Mouse (Mus musculus) embryonic facial prominence, embryonic 10.5 days (tissue): ENCODE measurements at regions not wholly inside any gene's neighbourhood (a gene's known extent, or its start where the extent isn't known, plus 50 kb on each side); places are given as distances from the start of the nearest gene placed in this dataset.

Experiments used
- DNase-seq: peaks from one replicate; pipeline ENCODE4 v3.0.0-alpha.2; 2017; ENCODE audit warnings: low spot score
- H3K27ac ChIP-seq: fragments of 300-500 bp; sonication (generic); replicated peaks from 2 replicates; pipeline ENCODE4 v1.5.1; 2016; ENCODE audit warnings: mild to moderate bottlenecking
- H3K27me3 ChIP-seq: fragments of 300-500 bp; sonication (generic); replicated peaks from 2 replicates; pipeline ENCODE4 v1.6.1; 2016; ENCODE audit warnings: low read depth, mild to moderate bottlenecking; ENCODE audit not compliant: poor library complexity, severe bottlenecking
- H3K36me3 ChIP-seq: fragments of 300-500 bp; sonication (generic); replicated peaks from 2 replicates; pipeline ENCODE4 v1.6.1; 2016; ENCODE audit warnings: mild to moderate bottlenecking, moderate library complexity
- H3K4me1 ChIP-seq: fragments of 300-500 bp; sonication (generic); 2 replicates; pipeline ENCODE4 v1.6.1; 2016
- H3K4me3 ChIP-seq: fragments of 300-500 bp; sonication (generic); 2 replicates; pipeline ENCODE4 v1.5.1; 2016; ENCODE audit warnings: mild to moderate bottlenecking, moderate library complexity
- H3K9me3 ChIP-seq: fragments of 300-500 bp; sonication (generic); 2 replicates; pipeline ENCODE4 v1.6.1; 2016; ENCODE audit warnings: mild to moderate bottlenecking
- WGBS: fragments of 180-500 bp; shearing (Covaris S2); methylation state at CpG from one replicate; pipeline ENCODE4 v1.1.7; 2016; 5-methylcytosine and 5-hydroxymethylcytosine counted together

DNA sequence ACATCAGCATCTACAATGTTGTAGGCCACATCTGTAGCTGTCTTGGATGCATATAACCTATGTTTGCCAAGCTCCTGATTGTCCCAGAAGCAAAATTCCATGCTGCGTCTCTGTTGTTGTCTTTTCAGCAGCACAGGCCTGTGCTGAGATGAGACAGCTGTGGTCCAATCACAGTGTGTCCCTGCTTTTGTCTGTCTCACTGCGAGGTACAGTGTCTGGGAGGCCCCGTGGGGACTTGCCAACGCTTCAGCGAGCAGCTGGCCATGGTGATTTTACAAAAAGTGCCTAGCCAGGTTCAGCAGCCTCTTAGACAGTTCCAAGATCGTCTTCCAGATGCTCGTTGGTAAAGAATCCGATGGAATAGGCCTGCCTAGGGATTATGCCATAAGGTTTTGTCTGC is 114.6 kb upstream of the Mkln1 start:
- no peaks in the 10 kb centered on the region for H3K36me3 ChIP-seq
- no peaks in the 10 kb centered on the region for H3K27me3 ChIP-seq
- H3K9me3 ChIP-seq, result no peaks in the 10 kb centered on the region
- no peak overlapping the region for H3K4me3 ChIP-seq
- DNase-seq, result no peak
- 76% methylated on average over 8 of the region's 8 CpGs for WGBS
- H3K27ac ChIP-seq, result no peak overlapping the region
- H3K4me1 ChIP-seq, result peaks cover 19% of the 10 kb centered on the region

DNA sequence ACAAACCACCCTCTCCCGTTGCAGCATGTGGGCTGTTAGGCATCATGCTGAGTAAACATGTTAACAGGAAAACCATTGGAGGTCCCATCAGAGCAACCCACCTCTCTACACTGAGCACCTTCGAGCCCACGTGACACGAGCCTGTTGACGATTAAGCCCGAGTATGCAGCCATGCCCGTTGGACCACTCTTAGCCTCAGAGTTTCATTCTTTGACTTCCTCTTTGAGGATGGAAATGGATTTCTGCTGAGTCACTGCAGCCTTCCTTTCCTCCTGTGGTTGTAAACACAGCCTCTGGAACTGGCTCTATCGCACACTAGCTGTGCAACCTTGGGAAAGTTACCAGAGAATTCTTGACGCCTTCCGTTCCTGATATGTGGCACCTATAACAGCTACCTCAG is 114.1 kb upstream of the Mkln1 start:
- peaks cover 22% of the 10 kb centered on the region for H3K4me1 ChIP-seq
- no peaks in the 10 kb centered on the region for H3K36me3 ChIP-seq
- no peak overlapping the region for H3K4me3 ChIP-seq
- H3K27ac ChIP-seq, result no peak overlapping the region
- no peak for DNase-seq
- H3K9me3 ChIP-seq, result no peaks in the 10 kb centered on the region
- H3K27me3 ChIP-seq, result no peaks in the 10 kb centered on the region
- 85% methylated on average over 10 of the region's 10 CpGs for WGBS

DNA sequence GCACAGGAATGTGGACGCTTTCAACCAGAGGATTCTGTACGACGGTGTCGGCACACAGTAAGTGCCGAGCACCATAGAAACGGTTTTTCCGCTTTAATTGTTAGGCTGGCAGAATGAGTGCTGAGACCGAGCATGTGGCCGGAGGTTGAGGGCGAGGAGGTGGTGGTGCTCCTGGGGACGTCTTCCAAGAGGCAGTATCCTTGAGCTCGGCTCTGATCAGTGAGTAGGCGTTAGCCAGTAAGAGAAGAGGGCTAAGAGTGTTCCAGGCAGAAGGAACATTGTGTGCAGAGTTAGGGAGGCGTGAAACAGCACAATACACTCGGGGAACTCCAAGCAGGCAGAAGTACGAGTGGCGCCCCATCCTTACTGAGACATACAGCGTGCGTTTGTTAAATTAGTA is 113.5 kb upstream of the Mkln1 start:
- no peak overlapping the region for H3K4me3 ChIP-seq
- H3K36me3 ChIP-seq, result no peaks in the 10 kb centered on the region
- DNase-seq, result no peak
- H3K4me1 ChIP-seq, result peaks cover 22% of the 10 kb centered on the region
- WGBS, result 90% methylated on average over 19 of the region's 19 CpGs
- no peak overlapping the region for H3K27ac ChIP-seq
- H3K27me3 ChIP-seq, result no peaks in the 10 kb centered on the region
- no peaks in the 10 kb centered on the region for H3K9me3 ChIP-seq

DNA sequence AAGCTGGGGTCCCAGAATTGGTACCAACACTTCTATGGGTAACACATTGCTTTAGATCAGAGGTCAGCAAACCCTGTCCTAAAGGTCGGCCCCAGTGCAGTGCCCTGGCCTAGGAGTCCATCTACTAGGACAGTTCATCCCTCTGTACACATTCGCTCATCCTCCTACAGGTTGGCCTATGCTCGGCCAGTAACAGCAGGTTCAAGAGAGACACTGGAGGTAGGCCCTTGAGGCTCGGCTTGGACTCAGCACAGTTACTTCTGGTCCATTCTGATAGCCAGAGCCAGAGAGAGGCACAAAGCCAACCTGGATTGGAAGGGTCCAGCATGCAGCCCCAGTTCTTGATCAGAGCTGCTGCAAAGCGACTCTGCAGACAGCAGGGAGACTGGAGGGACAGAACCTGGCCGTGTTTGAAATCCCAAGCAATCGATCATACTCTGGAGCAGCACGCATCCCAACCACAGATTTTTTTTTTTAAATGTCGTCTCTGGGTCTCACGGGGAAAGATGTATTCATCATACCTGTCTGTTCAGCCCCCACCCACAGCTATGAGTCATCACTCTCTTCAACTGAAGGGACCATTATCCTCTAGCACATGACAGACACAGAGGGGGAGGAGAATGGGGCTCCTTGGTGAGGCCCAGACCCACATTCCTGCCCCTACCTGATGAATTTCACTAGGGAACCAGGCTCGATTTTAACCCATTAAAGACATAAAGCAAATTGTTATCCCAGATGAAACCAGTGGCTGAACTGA is 112.4 kb upstream of the Mkln1 start:
- Histone ChIP-seq H3K27ac (no peak overlapping the region), H3K4me3 (no peak overlapping the region), H3K36me3 (no peaks in the 10 kb centered on the region), H3K9me3 (no peaks in the 10 kb centered on the region), H3K27me3 (no peaks in the 10 kb centered on the region), H3K4me1 (peaks cover 22% of the 10 kb centered on the region)
- DNase-seq, result no peak
- 88% methylated on average over 11 of the region's 11 CpGs for WGBS

DNA sequence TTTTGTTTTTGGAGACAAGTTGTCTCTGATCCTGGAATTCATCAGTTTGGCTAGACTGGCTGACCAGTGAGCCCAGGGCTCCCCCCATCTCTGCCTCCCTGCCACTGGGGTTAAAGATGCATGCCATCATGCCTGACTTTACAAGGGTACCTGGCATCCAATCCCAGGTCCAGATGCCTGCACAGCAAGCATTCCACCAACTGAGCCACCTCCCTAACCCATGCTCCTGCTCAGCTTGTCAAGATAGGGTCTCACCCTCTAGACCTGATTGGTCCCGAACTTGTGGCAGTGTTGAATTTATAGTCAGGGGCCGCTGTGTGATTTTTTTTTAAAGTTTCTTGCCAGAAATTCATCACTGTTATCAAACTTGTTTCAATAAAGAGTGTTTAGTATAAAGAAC is 111.4 kb upstream of the Mkln1 start:
- H3K27ac ChIP-seq, result no peak overlapping the region
- no peak overlapping the region for H3K4me3 ChIP-seq
- no peaks in the 10 kb centered on the region for H3K27me3 ChIP-seq
- no peak for DNase-seq
- 91% methylated on average over 2 of the region's 2 CpGs for WGBS
- H3K36me3 ChIP-seq, result no peaks in the 10 kb centered on the region
- peaks cover 22% of the 10 kb centered on the region for H3K4me1 ChIP-seq
- no peaks in the 10 kb centered on the region for H3K9me3 ChIP-seq

DNA sequence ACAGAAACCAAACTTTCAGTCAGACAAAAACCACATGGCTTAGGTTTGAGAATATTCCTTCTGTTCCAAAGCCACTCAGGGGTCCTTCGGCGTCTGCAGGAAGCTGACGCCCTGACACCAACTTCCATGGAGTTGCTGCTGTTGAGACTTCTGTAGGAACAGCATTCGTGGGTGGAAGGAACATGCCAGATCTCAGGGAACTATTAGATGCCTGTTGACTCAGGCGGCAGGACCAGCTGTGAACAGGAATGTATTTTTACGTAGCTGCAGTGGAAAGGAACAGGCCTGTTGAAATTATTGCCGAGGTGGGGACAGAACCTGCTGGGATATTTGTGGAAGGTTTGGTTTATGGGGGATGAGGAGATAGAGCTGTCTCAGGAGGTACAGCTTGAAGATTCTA is 110.8 kb upstream of the Mkln1 start:
- WGBS, result 66% methylated on average over 7 of the region's 7 CpGs
- no peak for DNase-seq
- Histone ChIP-seq H3K4me1 (peaks cover 22% of the 10 kb centered on the region), H3K27me3 (no peaks in the 10 kb centered on the region), H3K36me3 (no peaks in the 10 kb centered on the region), H3K9me3 (no peaks in the 10 kb centered on the region), H3K27ac (no peak overlapping the region), H3K4me3 (no peak overlapping the region)

DNA sequence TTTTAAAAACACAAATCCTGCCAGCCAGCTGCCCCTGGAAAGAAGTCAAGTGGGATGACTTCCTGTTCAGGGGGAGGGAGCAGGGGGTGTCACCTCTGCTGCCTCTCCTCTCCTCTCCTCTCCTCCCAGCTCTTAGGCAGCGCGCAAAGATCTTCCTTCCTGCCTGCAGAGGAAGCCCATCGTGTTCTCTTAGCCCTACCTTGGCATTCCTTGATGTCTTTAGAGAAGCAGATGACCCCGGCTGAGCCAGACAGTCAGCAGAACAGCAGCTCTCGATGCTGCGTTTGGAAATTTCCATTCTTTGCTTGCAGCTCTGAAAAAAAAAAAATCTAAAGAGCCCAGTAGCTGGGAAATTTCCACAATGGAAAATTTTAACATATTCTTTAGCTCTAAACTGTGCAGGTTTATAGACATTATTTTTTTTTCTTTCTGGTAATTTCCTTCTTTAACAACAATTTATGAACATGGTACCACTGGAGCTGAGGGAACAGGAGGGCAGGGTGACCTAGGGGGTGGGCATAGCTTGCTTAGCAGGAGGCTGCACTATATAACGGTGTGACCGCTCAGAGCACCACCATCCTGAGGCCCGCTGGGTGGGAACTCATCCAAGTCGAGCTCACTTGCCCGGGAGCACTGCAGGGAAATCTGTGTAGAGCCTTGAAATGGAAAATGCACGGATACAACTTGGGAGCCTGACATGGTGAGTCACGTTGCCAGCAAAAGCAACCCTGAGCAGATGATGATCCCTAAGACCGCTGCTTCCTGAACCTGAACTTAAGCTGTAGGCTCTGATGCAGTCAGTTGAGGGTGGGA is 109.9 kb upstream of the Mkln1 start:
- WGBS, result 54% methylated on average over 14 of the region's 14 CpGs
- Histone ChIP-seq H3K27me3 (no peaks in the 10 kb centered on the region), H3K4me1 (peaks cover 22% of the 10 kb centered on the region), H3K27ac (no peak overlapping the region), H3K36me3 (no peaks in the 10 kb centered on the region), H3K4me3 (no peak overlapping the region), H3K9me3 (no peaks in the 10 kb centered on the region)
- DNase-seq, result peak; percentile 52

DNA sequence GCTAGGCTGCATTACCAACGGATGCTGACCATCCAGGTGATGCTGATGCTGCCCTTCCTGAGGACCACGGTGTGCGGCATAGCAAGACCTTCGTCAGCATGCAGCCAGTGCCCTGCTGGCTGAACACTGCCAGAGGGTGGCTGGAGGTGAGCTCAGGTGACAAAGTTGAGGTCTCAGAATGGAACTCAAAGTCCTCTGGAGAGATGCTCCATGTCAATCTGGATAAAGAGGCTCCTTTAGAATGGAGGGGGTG is 109.4 kb upstream of the Mkln1 start:
- Histone ChIP-seq H3K4me1 (peaks cover 22% of the 10 kb centered on the region), H3K36me3 (no peaks in the 10 kb centered on the region), H3K4me3 (no peak overlapping the region), H3K27ac (no peak overlapping the region), H3K27me3 (no peaks in the 10 kb centered on the region), H3K9me3 (no peaks in the 10 kb centered on the region)
- WGBS, result 86% methylated on average over 4 of the region's 4 CpGs
- no peak for DNase-seq

DNA sequence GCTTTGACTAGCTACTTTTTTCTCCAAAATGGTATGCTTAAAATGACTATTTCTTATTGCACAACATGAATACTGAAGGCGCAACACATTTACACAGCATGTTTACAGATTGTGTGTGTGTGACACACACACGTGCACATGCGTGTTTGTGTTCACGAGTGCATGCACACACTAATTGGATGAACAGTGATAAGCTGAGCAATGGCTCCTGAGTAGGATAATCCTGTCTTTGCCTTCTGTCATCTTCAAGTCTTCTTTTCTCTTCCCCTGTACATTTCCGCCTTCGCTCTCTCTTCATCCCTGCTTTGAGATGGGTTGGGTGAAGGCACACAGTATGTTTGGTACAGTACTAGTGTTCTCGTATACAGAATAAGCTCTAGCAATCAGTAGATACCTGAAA is 106.5 kb upstream of the Mkln1 start:
- H3K36me3 ChIP-seq, result no peaks in the 10 kb centered on the region
- no peaks in the 10 kb centered on the region for H3K27me3 ChIP-seq
- H3K4me3 ChIP-seq, result no peak overlapping the region
- H3K9me3 ChIP-seq, result no peaks in the 10 kb centered on the region
- WGBS, result 91% methylated on average over 7 of the region's 7 CpGs
- H3K27ac ChIP-seq, result no peak overlapping the region
- peaks cover 21% of the 10 kb centered on the region for H3K4me1 ChIP-seq
- no peak for DNase-seq

DNA sequence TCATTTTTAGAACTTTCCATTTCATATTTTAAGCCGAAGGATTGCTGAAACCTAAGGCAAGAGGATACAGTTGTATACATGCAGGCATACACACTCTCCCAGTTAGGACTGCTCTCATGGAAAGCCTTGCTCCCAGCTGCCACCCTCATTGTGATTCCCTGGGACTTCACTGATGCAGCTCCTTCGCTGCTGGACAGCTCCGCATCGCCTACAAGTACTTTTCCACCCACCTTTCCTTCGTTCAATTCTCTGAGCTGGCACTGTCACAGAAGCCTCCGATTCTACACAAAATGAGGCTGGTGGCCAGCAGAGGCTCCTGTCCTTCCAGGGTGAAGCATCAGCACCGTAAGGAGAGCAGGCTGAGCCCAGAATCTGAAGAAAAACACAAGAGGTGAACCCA is 105.5 kb upstream of the Mkln1 start:
- WGBS, result 50% methylated on average over 7 of the region's 7 CpGs
- no peak for DNase-seq
- H3K4me1 ChIP-seq, result peaks cover 12% of the 10 kb centered on the region
- H3K36me3 ChIP-seq, result no peaks in the 10 kb centered on the region
- no peak overlapping the region for H3K4me3 ChIP-seq
- no peak overlapping the region for H3K27ac ChIP-seq
- H3K27me3 ChIP-seq, result no peaks in the 10 kb centered on the region
- H3K9me3 ChIP-seq, result no peaks in the 10 kb centered on the region

DNA sequence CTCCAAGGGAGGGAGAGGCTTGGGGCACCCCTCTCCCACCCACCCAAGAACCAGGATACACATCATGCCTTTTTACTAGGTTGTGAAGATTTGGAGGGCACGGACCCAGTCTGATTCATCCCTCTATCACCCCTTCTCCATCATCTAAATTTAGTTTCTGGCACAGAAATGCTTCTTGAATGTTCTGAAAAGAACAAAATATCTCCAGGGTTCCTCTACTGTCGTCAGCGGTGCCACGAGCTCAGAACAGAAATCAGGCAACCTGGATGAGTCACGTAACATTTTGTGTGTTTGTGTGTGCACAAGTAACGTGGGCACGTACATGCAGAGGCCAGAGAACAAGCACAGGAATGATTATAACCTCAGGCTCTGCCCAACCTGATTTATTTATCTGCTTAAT is 99.1 kb upstream of the Mkln1 start:
- no peak overlapping the region for H3K4me3 ChIP-seq
- H3K36me3 ChIP-seq, result no peaks in the 10 kb centered on the region
- no peaks in the 10 kb centered on the region for H3K9me3 ChIP-seq
- no peaks in the 10 kb centered on the region for H3K4me1 ChIP-seq
- no peaks in the 10 kb centered on the region for H3K27me3 ChIP-seq
- DNase-seq, result no peak
- 89% methylated on average over 7 of the region's 7 CpGs for WGBS
- H3K27ac ChIP-seq, result no peak overlapping the region

DNA sequence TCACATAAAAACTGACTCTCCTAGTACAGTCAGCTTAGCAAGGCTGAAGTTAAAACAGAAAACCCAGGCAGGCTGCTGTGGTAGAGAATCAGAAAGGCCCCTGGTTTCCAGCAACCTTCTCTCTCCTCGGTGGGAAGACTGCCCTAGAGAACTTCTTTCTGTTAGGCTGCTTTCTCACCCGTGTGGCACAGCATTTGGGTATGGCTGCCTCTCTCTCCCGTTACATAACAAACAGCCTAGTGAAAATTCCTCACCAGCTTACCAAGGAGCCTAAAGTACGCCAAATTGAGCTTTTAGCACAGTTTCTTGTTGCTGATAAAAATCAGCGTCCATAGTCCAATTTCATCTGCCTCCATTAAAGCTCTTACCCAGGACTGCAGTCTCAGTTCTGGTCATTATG is 92.8 kb upstream of the Mkln1 start:
- no peak overlapping the region for H3K27ac ChIP-seq
- H3K9me3 ChIP-seq, result no peaks in the 10 kb centered on the region
- DNase-seq, result no peak
- H3K4me3 ChIP-seq, result no peak overlapping the region
- H3K36me3 ChIP-seq, result no peaks in the 10 kb centered on the region
- WGBS, result 67% methylated on average over 5 of the region's 5 CpGs
- no peaks in the 10 kb centered on the region for H3K27me3 ChIP-seq
- H3K4me1 ChIP-seq, result no peaks in the 10 kb centered on the region

DNA sequence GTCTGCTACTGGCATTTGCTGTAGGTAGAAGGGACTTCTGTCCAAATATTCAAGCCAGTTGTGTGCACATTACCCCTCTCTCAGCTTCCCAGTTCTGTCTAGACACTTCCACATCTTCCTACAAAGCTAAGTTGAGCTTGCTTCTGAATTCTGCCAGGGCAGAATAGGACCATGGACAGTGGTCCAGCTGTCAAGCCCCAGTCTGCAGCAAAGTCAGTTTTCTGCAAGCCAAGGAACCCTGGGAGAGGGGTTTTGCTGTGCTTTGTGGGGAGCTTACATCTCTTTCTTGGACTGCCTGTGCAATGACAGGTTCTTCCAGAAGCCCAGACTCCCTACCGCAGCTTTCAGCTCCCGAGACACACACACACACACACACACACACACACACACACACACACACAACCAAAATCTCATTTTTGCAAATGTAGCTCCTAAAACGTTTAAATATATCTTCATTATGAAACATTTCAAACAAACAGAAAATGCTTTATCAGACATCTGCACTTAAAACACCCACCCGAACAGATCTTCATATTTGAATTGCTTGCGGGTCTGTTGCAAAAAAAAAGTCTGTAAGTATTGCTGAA is 91.4 kb upstream of the Mkln1 start:
- Histone ChIP-seq H3K4me1 (no peaks in the 10 kb centered on the region), H3K27me3 (no peaks in the 10 kb centered on the region), H3K27ac (no peak overlapping the region), H3K4me3 (no peak overlapping the region), H3K9me3 (no peaks in the 10 kb centered on the region), H3K36me3 (no peaks in the 10 kb centered on the region)
- DNase-seq, result peak; percentile 42
- 78% methylated on average over 5 of the region's 5 CpGs for WGBS
